Mouse (Mus musculus) liver, postnatal 0 days (tissue): ENCODE data around the gene Clnk.

ENCODE experiments used
- CTCF ChIP-seq: sonication (generic); IDR thresholded peaks from 2 replicates; pipeline ENCODE4 v1.5.1; 2016; ENCODE audit warnings: antibody characterized with exemption, low read depth
- EP300 ChIP-seq: IDR thresholded peaks from 2 replicates; pipeline ENCODE4 v1.6.1; 2016; ENCODE audit warnings: antibody characterized with exemption, low read depth, mild to moderate bottlenecking

DNA sequence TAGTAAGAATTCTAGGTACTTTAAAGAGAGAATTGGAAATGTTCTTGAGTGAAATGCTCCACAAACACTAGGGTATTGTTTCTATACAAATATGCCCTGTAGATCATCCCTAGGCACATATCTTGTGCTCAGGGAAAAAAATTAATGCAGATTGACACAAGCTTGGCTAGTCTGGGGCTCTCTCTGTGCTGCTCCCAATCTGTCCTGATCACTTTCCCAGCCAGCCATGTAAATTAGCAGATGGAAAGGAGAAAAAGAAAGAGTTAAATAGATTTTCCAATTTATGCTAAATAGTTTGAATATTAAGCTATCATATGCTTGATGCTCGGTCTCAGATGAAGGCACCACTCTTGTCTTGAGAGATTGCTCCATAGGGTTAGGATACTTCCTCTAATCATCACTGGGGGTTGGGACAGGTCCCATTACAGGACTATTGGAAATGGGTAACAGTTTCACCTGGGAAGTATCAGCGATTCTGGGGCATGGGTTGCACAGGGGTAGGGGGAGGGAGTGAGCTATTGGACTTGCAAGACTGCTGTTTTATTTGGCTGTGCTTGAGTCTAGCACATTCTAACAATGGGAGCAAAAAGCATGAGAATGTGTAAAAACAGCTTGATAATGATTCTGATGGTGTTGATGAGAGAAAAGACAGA is 10.1 kb upstream of the Clnk start:
- no peak for TF ChIP-seq CTCF
- TF ChIP-seq EP300: no peak
